Mouse (Mus musculus) heart, embryonic 12.5 days (tissue): ENCODE results near the gene Upk1a. TPM values are rescaled to one million over a fixed set of nuclear protein-coding genes. Genes with fewer than 3 reads are reported as not detected.

ENCODE experiments used
- ATAC-seq: fragments of 200-750 bp; cut with Nextera tagmentation; 2 replicates; pipeline ENCODE4 v1.8.0; 2017; ENCODE audit warnings: moderate TSS enrichment, moderate library complexity; ENCODE audit not compliant: insufficient number of reproducible peaks, low FRiP score
- H3K27ac ChIP-seq: fragments of 300-500 bp; sonication (generic); 2 replicates; pipeline ENCODE4 v1.5.1; 2016; ENCODE audit warnings: mild to moderate bottlenecking, moderate library complexity; ENCODE audit not compliant: poor library complexity, severe bottlenecking
- H3K27me3 ChIP-seq: fragments of 300-500 bp; sonication (generic); replicated peaks from 2 replicates; pipeline ENCODE4 v1.6.1; 2016; ENCODE audit warnings: mild to moderate bottlenecking, moderate library complexity
- H3K36me3 ChIP-seq: fragments of 300-500 bp; sonication (generic); 2 replicates; pipeline ENCODE4 v1.6.1; 2016; ENCODE audit warnings: mild to moderate bottlenecking, moderate library complexity
- H3K4me1 ChIP-seq: fragments of 300-500 bp; sonication (generic); replicated peaks from 2 replicates; pipeline ENCODE4 v1.6.1; 2016; ENCODE audit warnings: mild to moderate bottlenecking
- H3K4me2 ChIP-seq: fragments of 300-500 bp; sonication (generic); 2 replicates; pipeline ENCODE4 v1.6.1; 2016; ENCODE audit warnings: mild to moderate bottlenecking, moderate library complexity
- H3K4me3 ChIP-seq: fragments of 300-500 bp; sonication (generic); 2 replicates; pipeline ENCODE4 v1.5.1; 2016; ENCODE audit warnings: mild to moderate bottlenecking
- H3K9ac ChIP-seq: fragments of 300-500 bp; sonication (generic); 2 replicates; pipeline ENCODE4 v1.6.1; 2016; ENCODE audit warnings: mild to moderate bottlenecking, moderate library complexity
- H3K9me3 ChIP-seq: fragments of 300-500 bp; sonication (generic); replicated peaks from 2 replicates; pipeline ENCODE4 v1.6.1; 2016; ENCODE audit warnings: mild to moderate bottlenecking, moderate library complexity
- WGBS: fragments of 180-500 bp; shearing (Covaris S2); methylation state at CpG from one replicate; pipeline ENCODE4 v1.1.7; 2016; 5-methylcytosine and 5-hydroxymethylcytosine counted together
- polyA plus RNA-seq: library from polyadenylated mRNA; unstranded; fragments of >200 nt; fragmentation: Nextera tagmentation; extraction: Ambion mirVana; gene quantifications from 2 replicates; pipeline ENCODE4 v1.2.1, GENCODE M21; 2016

Upk1a gene
- polyA plus RNA-seq, 1 experiment from 2014 or later, result 2.5 TPM

DNA sequence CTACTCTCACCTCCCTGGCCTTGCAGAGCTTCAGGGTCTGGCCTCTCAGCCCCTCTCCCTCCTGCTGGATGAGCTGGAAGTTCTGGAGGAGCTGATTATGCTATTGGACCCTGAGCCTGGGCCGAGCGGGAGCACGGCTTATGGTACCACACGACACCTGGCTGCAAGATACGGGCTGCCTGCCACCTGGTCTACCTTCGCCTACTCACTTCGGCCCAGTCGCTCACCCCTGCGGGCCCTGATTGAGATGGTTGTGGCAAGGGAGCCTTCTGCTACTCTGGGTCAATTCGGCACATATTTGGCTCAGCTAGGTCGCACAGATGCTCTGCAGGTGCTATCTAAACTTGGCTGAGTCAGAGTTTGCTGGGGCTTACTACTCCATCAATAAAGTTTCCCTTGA lies 45.1 kb downstream of the Upk1a start:
- no peak overlapping the region for H3K9ac ChIP-seq
- no peak overlapping the region for H3K27ac ChIP-seq
- no peak overlapping the region for H3K4me2 ChIP-seq
- H3K27me3 ChIP-seq, result no peaks in the 10 kb centered on the region
- H3K4me1 ChIP-seq, result peaks cover 6% of the 10 kb centered on the region
- 87% methylated on average over 11 of the region's 11 CpGs for WGBS
- no peak for ATAC-seq
- H3K36me3 ChIP-seq, result peaks cover 74% of the 10 kb centered on the region
- H3K4me3 ChIP-seq, result no peak overlapping the region
- H3K9me3 ChIP-seq, result no peaks in the 10 kb centered on the region

DNA sequence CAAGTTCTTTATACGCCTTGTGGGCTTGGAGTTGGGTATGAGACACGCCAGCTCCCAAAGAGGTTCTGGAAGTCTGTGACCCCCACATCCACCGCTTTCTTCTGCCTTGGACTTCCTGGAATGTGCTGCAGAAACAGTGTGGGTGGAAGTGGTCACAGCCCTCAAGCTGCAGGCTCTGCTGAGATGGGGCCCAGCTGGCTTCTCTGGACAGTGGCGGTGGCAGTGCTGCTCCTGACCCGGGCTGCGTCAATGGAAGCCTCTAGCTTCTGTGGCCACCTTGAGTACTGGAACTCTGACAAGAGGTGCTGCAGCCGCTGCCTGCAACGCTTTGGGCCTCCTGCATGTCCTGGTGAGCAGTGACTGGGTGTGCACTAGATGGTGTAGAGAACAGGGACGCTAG lies 46.6 kb downstream of the Upk1a start:
- H3K36me3 ChIP-seq, result peaks cover 63% of the 10 kb centered on the region
- H3K4me1 ChIP-seq, result peaks cover 6% of the 10 kb centered on the region
- H3K9ac ChIP-seq, result no peak overlapping the region
- H3K27ac ChIP-seq, result no peak overlapping the region
- no peak for ATAC-seq
- H3K9me3 ChIP-seq, result no peaks in the 10 kb centered on the region
- no peak overlapping the region for H3K4me2 ChIP-seq
- no peaks in the 10 kb centered on the region for H3K27me3 ChIP-seq
- 86% methylated on average over 9 of the region's 9 CpGs for WGBS
- no peak overlapping the region for H3K4me3 ChIP-seq

DNA sequence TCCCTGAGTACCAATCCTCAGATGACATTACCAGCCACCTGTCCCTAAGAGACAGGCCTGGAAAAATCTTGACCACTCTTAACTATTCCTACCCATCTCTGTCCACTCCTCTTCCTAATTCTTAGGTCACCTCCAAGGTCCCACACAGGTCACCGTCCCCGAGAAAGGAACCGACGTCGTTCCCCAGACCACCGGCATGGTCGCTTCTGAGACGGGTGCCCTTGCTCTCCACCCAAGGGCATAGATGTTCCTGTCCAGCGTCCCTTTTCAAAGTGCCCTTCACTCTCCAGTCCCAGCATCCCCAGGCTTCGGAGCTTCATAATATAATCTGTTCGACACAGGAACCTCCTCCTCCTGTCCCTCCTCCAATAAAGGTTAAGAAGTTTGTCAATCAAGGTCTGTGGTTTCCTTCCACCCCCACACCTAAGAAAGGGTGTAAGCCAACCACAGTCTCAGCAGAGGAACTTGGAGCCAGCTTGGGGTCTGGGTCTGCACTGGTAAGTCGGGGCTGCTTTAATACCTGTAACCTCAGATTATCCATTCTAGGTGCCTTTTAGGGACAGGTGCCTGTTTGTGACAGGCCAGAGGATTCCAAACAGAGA lies 47.6 kb downstream of the Upk1a start, which contains the start of gene Igflr1:
Gene Igflr1 (plus strand): TSS at position 458 of the 602 bp plus-strand sequence.
- ATAC-seq, result no peak
- peaks cover 53% of the 10 kb centered on the region for H3K36me3 ChIP-seq
- no peak within 1 kb of the TSS for H3K4me2 ChIP-seq
- no peaks in the 10 kb centered on the region for H3K27me3 ChIP-seq
- 91% methylated on average over 12 of the region's 12 CpGs for WGBS
- no peak within 1 kb of the TSS for H3K27ac ChIP-seq
- peaks cover 8% of the 10 kb centered on the region for H3K4me1 ChIP-seq
- no peaks in the 10 kb centered on the region for H3K9me3 ChIP-seq
- peak within 1 kb of the TSS; percentile 68; the same call in 1 of the 2 replicates for H3K4me3 ChIP-seq
- no peak within 1 kb of the TSS for H3K9ac ChIP-seq

DNA sequence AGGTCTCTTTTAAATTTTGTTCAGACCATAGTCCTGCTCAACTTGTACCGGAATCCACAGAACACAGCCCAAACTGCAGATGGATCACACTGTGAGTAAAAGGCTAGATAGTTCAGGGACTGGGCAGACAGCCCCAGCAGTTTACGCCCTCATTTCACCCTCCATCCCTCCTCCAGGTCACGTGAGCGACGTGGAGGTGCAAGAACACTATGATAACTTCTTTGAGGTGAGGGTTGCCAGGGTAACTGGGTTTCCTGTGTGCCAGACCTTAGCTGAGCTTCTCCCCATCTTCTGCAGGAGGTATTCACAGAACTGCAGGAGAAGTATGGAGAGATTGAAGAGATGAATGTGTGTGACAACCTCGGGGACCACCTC lies 48.8 kb downstream of the Upk1a start:
- Histone ChIP-seq H3K9ac (peak overlapping the region; percentile 77), H3K27me3 (no peaks in the 10 kb centered on the region), H3K4me3 (peak overlapping the region; percentile 68), H3K36me3 (peaks cover 41% of the 10 kb centered on the region), H3K27ac (peak overlapping the region; percentile 94; the same call in 1 of the 2 replicates), H3K9me3 (no peaks in the 10 kb centered on the region), H3K4me1 (peaks cover 10% of the 10 kb centered on the region), H3K4me2 (peak overlapping the region; percentile 64)
- ATAC-seq, result no peak; the same call in 1 of the 2 replicates
- WGBS, result 19% methylated on average over 6 of the region's 6 CpGs

DNA sequence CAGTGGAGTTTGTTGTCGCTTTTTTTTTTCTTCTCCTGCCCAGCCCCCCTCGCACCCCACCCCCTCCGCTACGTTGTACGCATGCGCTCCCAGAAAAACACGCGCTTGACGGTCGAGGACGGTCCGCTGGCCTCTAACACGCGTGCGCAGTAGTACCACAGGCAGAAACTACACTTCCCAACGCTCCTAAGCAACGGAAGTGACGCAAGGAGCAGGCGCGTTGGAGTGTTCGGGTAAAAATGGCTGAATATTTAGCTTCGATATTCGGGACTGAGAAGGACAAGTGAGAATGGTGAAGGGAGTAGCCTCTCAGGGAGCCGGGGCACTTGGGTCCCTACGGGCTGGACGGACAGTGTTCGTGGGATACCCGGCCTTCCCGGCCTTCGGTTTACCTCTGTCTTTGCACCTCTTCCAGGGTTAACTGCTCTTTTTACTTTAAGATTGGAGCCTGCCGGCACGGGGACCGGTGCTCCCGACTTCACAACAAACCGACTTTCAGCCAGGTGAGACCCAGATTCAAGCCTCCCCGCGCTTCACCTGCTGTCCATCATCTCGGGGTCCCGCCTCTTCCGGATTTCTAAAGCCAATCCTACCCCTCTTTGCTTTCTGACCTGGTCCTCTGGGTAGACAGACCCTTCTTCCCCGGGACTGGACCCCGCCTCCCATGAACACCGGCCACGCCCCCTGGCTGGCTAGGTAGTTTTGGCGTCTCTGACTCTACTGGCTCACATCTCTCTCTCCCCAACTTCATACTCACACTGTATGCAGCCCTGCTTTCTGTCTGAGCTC lies 49.3 kb downstream of the Upk1a start, which contains the start of the genes U2af1l4, Gm49396 and Psenen:
Gene U2af1l4 (plus strand): TSS at position 185 of the 789 bp plus-strand sequence.
Gene Gm49396 (plus strand): TSS at position 228 of the 789 bp plus-strand sequence.
Gene Psenen (minus strand): TSS at position 511 of the 789 bp plus-strand sequence.
- peak within 1 kb of the TSS; percentile 68 for H3K4me3 ChIP-seq
- no peaks in the 10 kb centered on the region for H3K9me3 ChIP-seq
- no peaks in the 10 kb centered on the region for H3K27me3 ChIP-seq
- H3K4me1 ChIP-seq, result peaks cover 16% of the 10 kb centered on the region
- H3K36me3 ChIP-seq, result peaks cover 35% of the 10 kb centered on the region
- H3K27ac ChIP-seq, result peak within 1 kb of the TSS; percentile 94
- H3K4me2 ChIP-seq, result peak within 1 kb of the TSS; percentile 84
- H3K9ac ChIP-seq, result peak within 1 kb of the TSS; percentile 77
- ATAC-seq, result peak; percentile 89
- under 1% methylated on average over 45 of the region's 45 CpGs for WGBS

DNA sequence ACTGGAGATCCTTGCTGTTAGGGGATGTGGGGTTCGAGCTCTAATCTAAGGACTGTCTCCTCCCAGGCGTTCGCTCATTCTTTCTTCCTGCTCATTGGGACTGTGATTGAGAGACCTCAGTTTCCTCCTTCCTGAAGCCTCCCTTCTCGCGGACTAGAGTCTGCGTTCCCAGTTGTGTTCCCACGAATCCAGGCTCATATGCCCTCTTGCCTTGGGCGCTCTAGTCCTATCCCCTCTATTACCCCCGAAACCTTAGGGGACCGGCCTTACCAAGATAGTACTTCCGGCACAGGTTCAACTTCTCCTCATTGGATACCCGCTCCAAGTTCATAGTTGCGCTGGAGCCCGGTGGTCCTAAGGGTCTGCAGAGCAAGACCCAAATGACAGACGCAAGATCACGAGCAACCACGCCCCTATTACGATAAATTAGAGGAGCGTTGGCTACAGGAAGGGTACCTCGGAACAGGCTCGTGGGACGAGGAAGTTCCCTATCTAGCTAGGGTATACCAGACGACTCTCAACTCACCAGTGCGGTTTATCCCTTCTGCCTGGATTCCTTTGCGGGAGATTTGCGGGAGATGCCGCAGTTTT lies 50.0 kb downstream of the Upk1a start:
- peak overlapping the region; percentile 84 for H3K4me2 ChIP-seq
- H3K36me3 ChIP-seq, result peaks cover 32% of the 10 kb centered on the region
- ATAC-seq, result no peak
- no peaks in the 10 kb centered on the region for H3K27me3 ChIP-seq
- WGBS, result 2% methylated on average over 27 of the region's 27 CpGs
- H3K9ac ChIP-seq, result peak overlapping the region; percentile 76
- peaks cover 20% of the 10 kb centered on the region for H3K4me1 ChIP-seq
- H3K4me3 ChIP-seq, result peak overlapping the region; percentile 68
- H3K9me3 ChIP-seq, result no peaks in the 10 kb centered on the region
- peak overlapping the region; percentile 94 for H3K27ac ChIP-seq

DNA sequence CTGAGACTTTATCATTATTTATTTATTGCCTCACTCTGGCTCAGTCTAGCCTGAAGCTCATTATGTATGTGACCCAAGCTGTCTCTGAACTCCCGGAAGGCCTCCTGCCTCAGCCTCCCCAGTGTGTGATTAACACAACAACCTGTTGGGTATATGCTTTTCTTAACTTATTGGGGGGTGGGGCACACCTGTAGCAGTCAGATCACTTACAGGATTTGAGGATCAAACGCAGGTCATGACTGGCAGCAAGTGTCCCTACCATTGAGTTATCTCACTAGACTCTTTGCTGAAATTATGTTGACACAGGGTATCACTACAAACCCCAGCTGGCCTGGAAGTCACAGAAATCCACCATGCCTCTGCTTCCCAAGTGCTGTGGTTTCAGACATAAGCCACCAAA lies 52.4 kb downstream of the Upk1a start:
- H3K4me3 ChIP-seq, result no peak overlapping the region
- no peaks in the 10 kb centered on the region for H3K9me3 ChIP-seq
- no peak overlapping the region for H3K9ac ChIP-seq
- no peak overlapping the region for H3K27ac ChIP-seq
- H3K27me3 ChIP-seq, result no peaks in the 10 kb centered on the region
- H3K4me1 ChIP-seq, result peaks cover 20% of the 10 kb centered on the region
- WGBS, result 76% methylated on average over 2 of the region's 2 CpGs
- peaks cover 34% of the 10 kb centered on the region for H3K36me3 ChIP-seq
- no peak for ATAC-seq
- 0 out of 2 replicates have a peak overlapping the region, but pooled peaks have one; percentile 95 for H3K4me2 ChIP-seq

DNA sequence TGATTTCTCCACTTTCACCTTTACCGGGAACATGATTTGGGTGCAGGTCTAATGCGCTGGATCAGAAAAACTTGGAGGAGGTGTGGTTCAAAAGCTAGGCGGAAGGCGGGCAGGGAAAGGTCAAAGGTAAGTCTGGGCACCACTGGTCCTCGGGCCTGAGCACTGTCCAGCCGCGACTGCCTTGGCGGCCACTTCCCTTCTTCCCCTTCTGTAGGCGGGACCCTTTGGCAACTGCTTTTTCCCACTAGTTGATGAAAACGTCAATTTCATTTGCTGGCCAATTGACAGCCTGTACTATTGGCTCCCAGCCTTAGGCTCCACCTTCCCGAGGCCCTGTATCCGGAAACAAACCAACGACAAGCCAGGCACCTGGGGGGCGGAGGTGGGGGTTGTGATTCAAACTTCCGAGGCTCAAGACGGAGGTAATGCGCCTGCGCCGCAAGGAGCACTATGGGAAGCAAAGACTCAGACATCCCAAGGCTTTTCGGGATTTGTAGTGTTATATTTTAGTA lies 53.1 kb downstream of the Upk1a start, which contains the start of gene Lin37:
Gene Lin37 (minus strand): TSS at position 396 of the 512 bp plus-strand sequence.
- Histone ChIP-seq H3K9me3 (no peaks in the 10 kb centered on the region), H3K36me3 (peaks cover 34% of the 10 kb centered on the region), H3K4me3 (peak within 1 kb of the TSS; percentile 67), H3K27me3 (no peaks in the 10 kb centered on the region), H3K4me2 (peak within 1 kb of the TSS; percentile 95), H3K4me1 (peaks cover 20% of the 10 kb centered on the region), H3K9ac (peak within 1 kb of the TSS; percentile 87), H3K27ac (peak within 1 kb of the TSS; percentile 58)
- WGBS, result under 1% methylated on average over 20 of the region's 20 CpGs
- ATAC-seq, result peak; percentile 83

DNA sequence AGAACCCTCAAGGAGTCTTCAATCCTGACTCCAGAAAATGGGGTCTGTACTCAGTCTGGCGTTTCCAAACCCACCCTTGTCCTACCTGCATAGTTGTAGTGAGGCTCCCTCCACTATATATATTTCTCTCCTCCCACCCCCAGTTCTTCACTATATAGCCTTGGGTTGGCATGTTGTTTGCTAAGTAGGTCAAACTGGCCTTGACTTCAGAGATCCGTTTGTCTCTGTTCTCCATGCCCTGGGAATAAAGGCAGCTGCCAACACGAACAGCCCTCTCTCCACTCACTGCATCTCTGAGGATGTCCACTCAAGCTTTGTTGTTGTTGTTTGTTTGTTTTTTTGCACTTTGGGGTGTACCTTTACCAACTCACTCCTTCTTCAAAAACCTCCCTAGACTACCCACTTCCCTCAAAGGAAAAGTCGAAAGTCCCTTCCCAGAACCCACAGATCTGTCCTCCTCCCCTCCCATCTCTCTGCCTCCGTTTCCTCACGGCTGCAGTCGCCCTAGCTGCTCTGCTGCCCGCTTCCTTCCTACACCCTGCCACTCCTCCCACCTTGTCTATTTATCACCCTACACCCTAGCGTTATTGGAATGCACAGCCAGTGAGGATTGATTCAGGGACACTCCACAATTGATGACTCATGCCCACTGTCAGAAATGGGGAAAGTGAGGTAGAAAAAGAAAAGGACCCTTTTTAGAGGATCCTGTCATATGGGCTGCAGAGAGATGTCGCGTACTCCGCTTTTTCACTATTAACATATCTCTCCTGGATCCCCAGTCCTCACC lies 53.8 kb downstream of the Upk1a start:
- no peaks in the 10 kb centered on the region for H3K9me3 ChIP-seq
- peak overlapping the region; percentile 87 for H3K9ac ChIP-seq
- H3K27ac ChIP-seq, result peak overlapping the region; percentile 45
- H3K36me3 ChIP-seq, result peaks cover 37% of the 10 kb centered on the region
- 13% methylated on average over 12 of the region's 12 CpGs for WGBS
- H3K27me3 ChIP-seq, result no peaks in the 10 kb centered on the region
- H3K4me1 ChIP-seq, result peaks cover 18% of the 10 kb centered on the region
- H3K4me2 ChIP-seq, result peak overlapping the region; percentile 95
- ATAC-seq, result 0 out of 2 replicates have a peak, but pooled peaks have one; percentile 10
- peak overlapping the region; percentile 67 for H3K4me3 ChIP-seq

DNA sequence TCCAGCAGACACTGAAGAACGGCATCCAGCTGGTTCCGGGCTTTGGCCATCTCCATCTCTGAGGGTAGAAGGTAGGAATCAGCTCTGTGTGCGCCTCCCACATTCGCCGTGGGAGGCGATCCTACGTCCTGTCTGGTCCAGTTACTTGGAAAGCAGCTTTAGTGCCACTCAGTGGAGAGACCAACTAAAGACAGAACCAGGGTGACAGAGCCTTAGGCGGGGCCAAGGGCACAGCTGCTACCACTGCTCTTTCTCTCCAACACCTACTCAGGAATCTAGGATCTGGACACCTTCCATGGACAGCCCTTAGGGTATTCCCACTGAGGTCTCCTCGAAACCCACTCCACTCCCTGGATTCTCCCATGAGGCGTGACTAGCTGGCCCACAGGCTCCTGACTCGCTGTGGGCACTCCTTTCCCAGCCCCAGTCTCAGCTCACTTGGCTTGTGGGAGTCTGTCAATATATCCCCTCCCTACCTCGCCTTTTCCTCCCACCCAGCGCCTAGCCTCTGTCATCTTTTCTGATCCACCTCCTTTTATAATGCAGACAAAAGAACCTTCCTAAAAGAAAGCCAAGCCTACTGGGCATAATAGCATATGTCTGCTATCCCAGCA lies 54.6 kb downstream of the Upk1a start:
- H3K27ac ChIP-seq, result no peak overlapping the region
- 87% methylated on average over 13 of the region's 13 CpGs for WGBS

More for the DNA sequence above, 54.6 kb downstream of the Upk1a start:
- Histone ChIP-seq H3K4me3 (peak overlapping the region; percentile 67), H3K27me3 (no peaks in the 10 kb centered on the region), H3K4me2 (peak overlapping the region; percentile 95), H3K9me3 (no peaks in the 10 kb centered on the region), H3K9ac (0 out of 2 replicates have a peak overlapping the region, but pooled peaks have one; percentile 87), H3K4me1 (peaks cover 26% of the 10 kb centered on the region), H3K36me3 (peaks cover 37% of the 10 kb centered on the region)
- no peak for ATAC-seq
